Mouse (Mus musculus): ENCODE measurements around the gene Dcaf11. TPM values are rescaled to one million over a fixed set of nuclear protein-coding genes. Genes with fewer than 3 reads are reported as not detected.
A peak's percentile ranks its signal among the peaks of the same experiment; 100 is the strongest.

Dcaf11 gene
- 100 to 1,000 TPM; 107 to 153 TPM for total RNA-seq (2021)
- long read RNA-seq, experiment 1, full-length matches to known transcripts: 83 of 156 reads
- long read RNA-seq, experiment 1, partial matches to known transcripts: 20 of 156 reads
- long read RNA-seq, experiment 1, other reads (novel, unspliced or antisense): 53 of 156 reads
- long read RNA-seq, experiment 2, transcript Dcaf11-206 (14 exons, 2,660 nt): minor isoform, 39 of 375 reads
- long read RNA-seq, experiment 2, transcript Dcaf11-213 (15 exons, 2,593 nt): minor isoform, 18 of 375 reads
- long read RNA-seq, experiment 2, transcript Dcaf11-202 (15 exons, 2,538 nt): major isoform, 75 of 375 reads
- long read RNA-seq, experiment 2, transcript Dcaf11-216 (15 exons, 2,624 nt): minor isoform, 17 of 375 reads
- long read RNA-seq, experiment 2, partial matches to known transcripts: 70 of 375 reads
- long read RNA-seq, experiment 2, other reads (novel, unspliced or antisense): 142 of 375 reads

- DNase-seq (ENCODE audit: low spot score in 2 of 2): peak; percentile 81 to 84
These were observed at the start of gene Dcaf11 for GRCm38 (mm10) chr14:55559799-55560201. Gene Dcaf11 (plus strand): TSS chr14:55560006.

GRCm38 (mm10) chr14:55510125-55510731 lies 49.6 kb upstream of the Dcaf11 start, which contains the start of gene Cpne6:
Gene Cpne6 (plus strand): TSS chr14:55510445.
- DNase-seq (ENCODE audit: low spot score in 2 of 2): no peak

GRCm38 (mm10) chr14:55511037-55511436 lies 48.8 kb upstream of the Dcaf11 start:
- DNase-seq (ENCODE audit: low spot score in 2 of 2): no peak

GRCm38 (mm10) chr14:55513927-55514326 lies 45.9 kb upstream of the Dcaf11 start:
- no peak for DNase-seq (ENCODE audit: low spot score in 2 of 2)

GRCm38 (mm10) chr14:55515846-55516245 lies 44.0 kb upstream of the Dcaf11 start:
- no peak for DNase-seq (ENCODE audit: low spot score in 2 of 2)

- DNase-seq (ENCODE audit: low spot score in 2 of 2): no peak
These were observed 40.9 kb upstream of the Dcaf11 start for GRCm38 (mm10) chr14:55518897-55519296.

GRCm38 (mm10) chr14:55519604-55520003 lies 40.2 kb upstream of the Dcaf11 start:
- DNase-seq (ENCODE audit: low spot score in 2 of 2): no peak

GRCm38 (mm10) chr14:55520451-55521361 lies 39.1 kb upstream of the Dcaf11 start:
- DNase-seq (ENCODE audit: low spot score in 2 of 2): peak in 1 of 2 experiments; percentile 7

- DNase-seq (ENCODE audit: low spot score in 2 of 2): no peak
These were observed 35.7 kb upstream of the Dcaf11 start for GRCm38 (mm10) chr14:55524062-55524461.

GRCm38 (mm10) chr14:55524785-55525184 lies 35.0 kb upstream of the Dcaf11 start, which contains the start of gene Nrl:
Gene Nrl (minus strand): TSS chr14:55524981.
- no peak for DNase-seq (ENCODE audit: low spot score in 2 of 2)

- DNase-seq (ENCODE audit: low spot score in 2 of 2): no peak
These were observed 33.1 kb upstream of the Dcaf11 start for GRCm38 (mm10) chr14:55526674-55527073.

GRCm38 (mm10) chr14:55527940-55528339 lies 31.9 kb upstream of the Dcaf11 start:
- peak in 1 of 2 experiments; percentile 14 for DNase-seq (ENCODE audit: low spot score in 2 of 2)

GRCm38 (mm10) chr14:55536116-55536745 lies 23.6 kb upstream of the Dcaf11 start:
- DNase-seq (ENCODE audit: low spot score in 2 of 2): peak; percentile 33 to 49

- DNase-seq (ENCODE audit: low spot score in 2 of 2): peak; percentile 76 to 84
These were observed 19.6 kb upstream of the Dcaf11 start, which contains the start of gene Pck2 for GRCm38 (mm10) chr14:55540067-55540786. Gene Pck2 (plus strand): TSS chr14:55540266.

- DNase-seq (ENCODE audit: low spot score in 2 of 2): peak; percentile 68 to 80
These were observed 19.0 kb upstream of the Dcaf11 start for GRCm38 (mm10) chr14:55540787-55541321.

GRCm38 (mm10) chr14:55542268-55542667 lies 17.5 kb upstream of the Dcaf11 start:
- no peak for DNase-seq (ENCODE audit: low spot score in 2 of 2)

- DNase-seq (ENCODE audit: low spot score in 2 of 2): no peak
These were observed 15.5 kb upstream of the Dcaf11 start for GRCm38 (mm10) chr14:55544334-55544733.

- no peak for DNase-seq (ENCODE audit: low spot score in 2 of 2)
These were observed 9.6 kb upstream of the Dcaf11 start for GRCm38 (mm10) chr14:55550191-55550590.

- DNase-seq (ENCODE audit: low spot score in 2 of 2): no peak
These were observed 8.5 kb upstream of the Dcaf11 start for GRCm38 (mm10) chr14:55551347-55551746.

- DNase-seq (ENCODE audit: low spot score in 2 of 2): no peak
These were observed 8.0 kb upstream of the Dcaf11 start for GRCm38 (mm10) chr14:55551794-55552193.

All from adrenal gland, adult 18-20 months (tissue).